Mouse (Mus musculus): ENCODE data around the gene Pam. TPM values are rescaled to one million over a fixed set of nuclear protein-coding genes. Genes with fewer than 3 reads are reported as not detected.

The Pam gene
- polyA plus RNA-seq, 1 experiment from 2014 or later: 8.9 TPM

DNA sequence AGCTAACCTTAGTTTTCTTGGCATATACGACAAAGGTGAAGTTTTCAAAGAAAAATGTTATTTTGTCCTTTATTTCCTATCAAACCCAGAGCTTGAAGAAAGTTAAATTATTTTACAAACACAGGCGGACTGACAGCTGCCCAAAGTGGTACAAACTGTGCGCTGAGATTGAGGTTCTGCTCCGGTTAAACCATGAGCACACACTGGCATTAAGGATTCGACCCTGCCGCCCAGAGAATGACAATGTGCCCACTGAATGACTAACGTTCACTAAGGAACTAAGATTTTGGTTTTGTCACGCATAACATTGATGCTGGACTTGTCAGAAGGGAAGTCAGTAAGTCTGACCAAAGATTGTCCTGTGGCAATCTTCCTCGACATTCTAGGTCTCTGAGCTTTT lies 24.0 kb downstream of the Pam start:
- H3K4me3 ChIP-seq (ENCODE audit: low read depth, low read length): no peak overlapping the region
- no peaks in the 10 kb centered on the region for H3K9me3 ChIP-seq (replicated peaks; ENCODE audit: control insufficient read depth, low read length)
- WGBS (ENCODE audit: insufficient replicate concordance): 71% methylated on average over 9 of the region's 9 CpGs
- H3K36me3 ChIP-seq (ENCODE audit: control insufficient read depth, insufficient read depth): no peaks in the 10 kb centered on the region
- no peaks in the 10 kb centered on the region for H3K27me3 ChIP-seq (ENCODE audit: control insufficient read depth, insufficient read depth, low read depth, low read length)
- H3K4me2 ChIP-seq (ENCODE audit: low read depth, low read length): no peak overlapping the region
- no peak overlapping the region for H3K9ac ChIP-seq (ENCODE audit: low read depth, low read length)
- no peaks in the 10 kb centered on the region for H3K4me1 ChIP-seq (ENCODE audit: control insufficient read depth, low read depth, low read length)
- ATAC-seq (ENCODE audit: low read depth): no peak
- no peak overlapping the region for H3K27ac ChIP-seq (ENCODE audit: low read length)

DNA sequence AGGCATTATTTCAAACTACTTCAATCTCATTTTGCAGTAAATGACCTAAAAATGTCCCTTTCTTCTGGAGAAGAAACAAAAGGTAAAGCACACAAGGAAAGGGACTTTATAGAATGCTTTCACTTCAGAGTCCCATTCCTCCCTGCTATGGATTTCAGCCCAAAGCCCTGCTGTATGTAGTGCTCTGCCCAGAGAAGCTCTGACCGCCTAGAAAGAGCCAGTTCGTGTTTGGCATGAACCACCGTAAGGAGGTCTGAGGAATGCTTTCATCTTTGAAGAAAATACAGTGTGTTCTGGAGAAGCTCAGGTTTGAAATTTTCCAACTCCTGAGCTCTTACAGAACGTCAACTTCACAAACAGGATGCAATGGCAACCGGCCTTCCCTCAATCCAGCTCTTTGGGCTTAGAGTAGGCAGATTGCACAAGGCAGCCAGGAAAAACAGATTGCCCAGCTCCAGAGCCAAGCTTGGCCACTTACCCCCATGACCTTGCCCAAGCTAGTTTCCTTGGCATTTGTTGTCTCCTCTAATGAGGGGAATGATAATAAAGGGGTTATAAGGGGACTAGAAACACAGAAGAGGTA lies 24.6 kb downstream of the Pam start:
- no peaks in the 10 kb centered on the region for H3K9me3 ChIP-seq (replicated peaks; ENCODE audit: control insufficient read depth, low read length)
- H3K36me3 ChIP-seq (ENCODE audit: control insufficient read depth, insufficient read depth): no peaks in the 10 kb centered on the region
- WGBS (ENCODE audit: insufficient replicate concordance): 62% methylated on average over 5 of the region's 5 CpGs
- no peak overlapping the region for H3K4me3 ChIP-seq (ENCODE audit: low read depth, low read length)
- H3K27ac ChIP-seq (ENCODE audit: low read length): no peak overlapping the region
- no peak overlapping the region for H3K9ac ChIP-seq (ENCODE audit: low read depth, low read length)
- no peak for ATAC-seq (ENCODE audit: low read depth)
- H3K4me1 ChIP-seq (ENCODE audit: control insufficient read depth, low read depth, low read length): no peaks in the 10 kb centered on the region
- H3K27me3 ChIP-seq (ENCODE audit: control insufficient read depth, insufficient read depth, low read depth, low read length): no peaks in the 10 kb centered on the region
- no peak overlapping the region for H3K4me2 ChIP-seq (ENCODE audit: low read depth, low read length)

DNA sequence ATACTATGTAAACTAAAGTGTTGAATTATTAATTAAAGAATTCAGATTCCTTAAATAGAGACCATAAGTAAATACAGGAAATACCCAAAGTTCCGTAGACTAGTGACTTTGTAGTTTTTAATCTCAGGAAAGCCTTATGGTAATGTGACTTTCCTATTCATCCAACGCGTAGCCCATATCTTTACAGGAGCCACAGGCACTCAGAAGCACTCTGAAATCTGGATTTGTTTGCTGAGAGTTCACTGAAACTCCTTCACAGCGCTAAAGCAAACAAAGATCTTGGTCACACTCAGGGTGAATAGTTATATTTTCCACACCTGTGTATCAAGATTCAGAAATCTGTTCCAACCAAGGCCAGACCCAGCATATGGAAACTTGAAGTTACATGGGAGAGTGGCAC lies 27.3 kb downstream of the Pam start:
- Histone ChIP-seq H3K9me3 (replicated peaks; ENCODE audit: control insufficient read depth, low read length) (no peaks in the 10 kb centered on the region), H3K27me3 (ENCODE audit: control insufficient read depth, insufficient read depth, low read depth, low read length) (no peaks in the 10 kb centered on the region), H3K4me1 (ENCODE audit: control insufficient read depth, low read depth, low read length) (no peaks in the 10 kb centered on the region), H3K27ac (ENCODE audit: low read length) (no peak overlapping the region), H3K4me3 (ENCODE audit: low read depth, low read length) (no peak overlapping the region), H3K36me3 (ENCODE audit: control insufficient read depth, insufficient read depth) (no peaks in the 10 kb centered on the region), H3K9ac (ENCODE audit: low read depth, low read length) (no peak overlapping the region), H3K4me2 (ENCODE audit: low read depth, low read length) (no peak overlapping the region)
- no peak for ATAC-seq (ENCODE audit: low read depth)
- WGBS (ENCODE audit: insufficient replicate concordance): 78% methylated on average over 4 of the region's 4 CpGs

DNA sequence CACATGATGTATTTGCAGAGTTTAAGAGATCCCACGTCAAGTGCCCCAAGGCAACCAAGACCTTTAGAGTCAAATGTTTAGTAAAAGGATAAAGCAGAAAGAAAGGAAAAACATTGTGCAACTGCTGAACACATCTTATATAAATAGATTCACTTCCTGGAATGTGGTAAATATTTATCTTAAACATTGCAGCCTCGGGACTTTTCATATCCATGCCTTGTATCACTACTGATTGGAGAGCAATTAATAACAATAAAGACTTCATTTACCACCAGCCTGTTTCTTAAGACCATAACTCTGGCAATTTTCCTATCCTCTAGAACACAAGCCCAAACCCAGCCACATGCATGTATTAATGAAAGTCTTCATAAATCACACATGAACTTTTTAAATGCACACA lies 33.4 kb downstream of the Pam start:
- Histone ChIP-seq H3K9ac (ENCODE audit: low read depth, low read length) (no peak overlapping the region), H3K4me3 (ENCODE audit: low read depth, low read length) (no peak overlapping the region), H3K4me2 (ENCODE audit: low read depth, low read length) (no peak overlapping the region), H3K36me3 (ENCODE audit: control insufficient read depth, insufficient read depth) (no peaks in the 10 kb centered on the region), H3K4me1 (ENCODE audit: control insufficient read depth, low read depth, low read length) (no peaks in the 10 kb centered on the region), H3K27me3 (ENCODE audit: control insufficient read depth, insufficient read depth, low read depth, low read length) (no peaks in the 10 kb centered on the region), H3K27ac (ENCODE audit: low read length) (no peak overlapping the region), H3K9me3 (replicated peaks; ENCODE audit: control insufficient read depth, low read length) (no peaks in the 10 kb centered on the region)
- ATAC-seq (ENCODE audit: low read depth): no peak
- 37% methylated on average over 2 of the region's 2 CpGs for WGBS (ENCODE audit: insufficient replicate concordance)

DNA sequence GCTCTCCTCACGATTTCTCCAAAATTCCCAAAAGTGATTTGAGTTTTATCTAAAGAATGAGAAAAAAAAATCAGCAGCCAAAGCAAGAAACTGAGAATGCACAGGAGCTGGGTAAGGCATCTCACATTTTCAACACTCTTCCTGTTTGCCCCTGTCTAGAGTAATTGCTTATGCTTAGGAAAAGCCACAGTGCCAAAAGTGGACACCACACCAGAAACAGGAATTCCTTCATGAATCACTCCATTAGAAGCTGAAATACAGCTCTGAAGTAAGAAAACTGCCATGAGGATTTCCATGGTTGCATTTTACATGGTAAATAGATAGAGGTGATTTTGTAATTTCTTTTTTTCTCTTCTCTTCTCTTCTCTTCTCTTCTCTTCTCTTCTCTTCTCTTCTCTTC lies 36.0 kb downstream of the Pam start:
- no peaks in the 10 kb centered on the region for H3K9me3 ChIP-seq (replicated peaks; ENCODE audit: control insufficient read depth, low read length)
- no peak overlapping the region for H3K4me2 ChIP-seq (ENCODE audit: low read depth, low read length)
- WGBS (ENCODE audit: insufficient replicate concordance): 29% methylated on average over 1 of the region's 1 CpGs
- no peak overlapping the region for H3K27ac ChIP-seq (ENCODE audit: low read length)
- no peak for ATAC-seq (ENCODE audit: low read depth)
- H3K9ac ChIP-seq (ENCODE audit: low read depth, low read length): no peak overlapping the region
- H3K4me3 ChIP-seq (ENCODE audit: low read depth, low read length): no peak overlapping the region
- H3K36me3 ChIP-seq (ENCODE audit: control insufficient read depth, insufficient read depth): no peaks in the 10 kb centered on the region
- no peaks in the 10 kb centered on the region for H3K4me1 ChIP-seq (ENCODE audit: control insufficient read depth, low read depth, low read length)
- H3K27me3 ChIP-seq (ENCODE audit: control insufficient read depth, insufficient read depth, low read depth, low read length): no peaks in the 10 kb centered on the region

DNA sequence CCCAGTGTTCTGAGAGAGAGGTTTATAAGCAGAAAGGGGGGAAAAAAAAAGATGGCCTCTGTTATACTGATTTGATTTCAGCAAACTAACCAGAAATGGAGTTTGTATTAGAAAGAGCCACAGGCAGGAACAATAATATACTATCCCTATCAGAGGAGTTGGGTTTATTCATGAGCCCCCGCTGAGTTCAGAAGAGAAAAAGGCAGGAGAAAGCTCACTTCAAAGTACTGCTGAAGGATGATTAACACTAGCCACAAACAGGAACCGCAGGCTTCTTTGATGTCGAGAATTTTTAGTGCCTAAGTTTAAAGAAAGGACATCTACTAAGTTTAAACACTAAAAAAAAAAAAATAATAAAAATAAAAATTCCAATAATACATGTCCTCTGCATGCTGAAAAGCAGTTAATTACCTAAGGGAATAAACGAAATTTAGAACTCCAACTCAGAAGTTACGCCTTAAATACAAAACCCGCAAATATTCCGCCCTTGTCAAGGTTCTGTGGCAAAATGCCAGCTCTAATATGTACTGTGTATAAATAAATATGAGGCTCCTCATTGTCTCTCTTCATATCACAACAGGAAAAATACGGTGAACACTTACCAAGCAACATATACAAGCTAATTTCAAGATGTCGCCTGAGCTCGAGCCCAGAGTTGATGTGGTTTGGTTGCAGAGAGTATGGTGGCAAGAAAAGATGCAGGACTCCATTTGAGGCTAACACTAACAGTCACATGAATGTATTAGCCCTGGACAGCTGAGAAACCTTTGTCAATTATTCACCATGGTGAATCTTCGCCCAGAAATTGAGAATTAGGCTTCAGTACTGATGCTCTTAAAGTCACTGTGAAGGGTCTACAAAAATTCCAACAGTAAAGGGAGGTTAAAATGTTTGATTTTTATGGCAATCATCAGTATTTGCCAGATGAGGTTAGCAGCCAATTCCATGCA lies 38.2 kb downstream of the Pam start:
- Histone ChIP-seq H3K27ac (ENCODE audit: low read length) (no peak overlapping the region), H3K9ac (ENCODE audit: low read depth, low read length) (no peak overlapping the region), H3K9me3 (replicated peaks; ENCODE audit: control insufficient read depth, low read length) (no peaks in the 10 kb centered on the region), H3K4me1 (ENCODE audit: control insufficient read depth, low read depth, low read length) (no peaks in the 10 kb centered on the region), H3K4me2 (ENCODE audit: low read depth, low read length) (no peak overlapping the region), H3K27me3 (ENCODE audit: control insufficient read depth, insufficient read depth, low read depth, low read length) (no peaks in the 10 kb centered on the region), H3K4me3 (ENCODE audit: low read depth, low read length) (no peak overlapping the region), H3K36me3 (ENCODE audit: control insufficient read depth, insufficient read depth) (no peaks in the 10 kb centered on the region)
- no peak for ATAC-seq (ENCODE audit: low read depth)
- whole genome bisulfite sequencing (ENCODE audit: insufficient replicate concordance): 63% methylated on average over 11 of the region's 11 CpGs

DNA sequence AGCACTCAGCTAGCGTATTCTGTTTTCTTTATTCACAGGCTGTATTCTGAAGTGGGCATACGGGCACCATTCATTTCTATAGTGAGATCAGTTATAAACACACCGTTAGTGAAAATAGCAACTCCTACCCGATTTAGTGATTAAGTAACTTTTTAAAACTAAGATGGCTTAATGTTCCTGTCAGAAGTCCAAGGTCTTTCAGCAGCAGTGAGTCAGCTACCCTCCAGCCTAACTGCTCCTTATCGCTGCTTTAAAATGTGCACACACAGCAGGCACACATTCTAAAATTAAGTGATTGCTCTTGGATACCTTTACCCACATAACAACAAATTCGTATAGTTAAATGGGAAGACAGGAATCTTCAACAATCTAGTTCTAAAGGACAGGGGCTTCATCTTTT lies 39.2 kb downstream of the Pam start:
- ATAC-seq (ENCODE audit: low read depth): no peak
- Histone ChIP-seq H3K36me3 (ENCODE audit: control insufficient read depth, insufficient read depth) (no peaks in the 10 kb centered on the region), H3K27me3 (ENCODE audit: control insufficient read depth, insufficient read depth, low read depth, low read length) (no peaks in the 10 kb centered on the region), H3K27ac (ENCODE audit: low read length) (no peak overlapping the region), H3K4me3 (ENCODE audit: low read depth, low read length) (no peak overlapping the region), H3K4me1 (ENCODE audit: control insufficient read depth, low read depth, low read length) (no peaks in the 10 kb centered on the region), H3K4me2 (ENCODE audit: low read depth, low read length) (no peak overlapping the region), H3K9ac (ENCODE audit: low read depth, low read length) (no peak overlapping the region), H3K9me3 (replicated peaks; ENCODE audit: control insufficient read depth, low read length) (no peaks in the 10 kb centered on the region)
- 59% methylated on average over 6 of the region's 6 CpGs for WGBS (ENCODE audit: insufficient replicate concordance)

DNA sequence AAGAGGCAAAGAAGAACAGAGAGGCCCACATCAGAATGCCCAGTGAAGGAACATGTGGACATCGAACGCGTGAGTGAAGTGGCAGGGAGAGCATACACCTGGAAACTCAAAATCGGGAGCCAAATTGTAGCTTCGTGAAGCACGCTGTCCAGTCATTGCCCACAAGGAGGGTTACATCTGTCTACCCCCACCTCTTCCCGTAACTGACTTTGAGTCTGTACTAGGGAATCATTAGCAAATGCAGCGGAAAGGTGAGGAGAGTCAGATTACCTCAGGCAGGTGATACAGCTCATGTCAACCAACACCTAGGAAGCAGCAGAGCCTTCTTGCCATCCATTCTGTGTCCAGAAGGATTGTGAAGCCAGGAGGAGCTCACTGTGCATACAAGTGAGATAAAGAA lies 39.9 kb downstream of the Pam start:
- Histone ChIP-seq H3K4me1 (ENCODE audit: control insufficient read depth, low read depth, low read length) (no peaks in the 10 kb centered on the region), H3K9me3 (replicated peaks; ENCODE audit: control insufficient read depth, low read length) (no peaks in the 10 kb centered on the region), H3K4me2 (ENCODE audit: low read depth, low read length) (no peak overlapping the region), H3K36me3 (ENCODE audit: control insufficient read depth, insufficient read depth) (no peaks in the 10 kb centered on the region), H3K9ac (ENCODE audit: low read depth, low read length) (no peak overlapping the region), H3K27ac (ENCODE audit: low read length) (no peak overlapping the region), H3K27me3 (ENCODE audit: control insufficient read depth, insufficient read depth, low read depth, low read length) (no peaks in the 10 kb centered on the region), H3K4me3 (ENCODE audit: low read depth, low read length) (no peak overlapping the region)
- 82% methylated on average over 8 of the region's 8 CpGs for WGBS (ENCODE audit: insufficient replicate concordance)
- ATAC-seq (ENCODE audit: low read depth): no peak

DNA sequence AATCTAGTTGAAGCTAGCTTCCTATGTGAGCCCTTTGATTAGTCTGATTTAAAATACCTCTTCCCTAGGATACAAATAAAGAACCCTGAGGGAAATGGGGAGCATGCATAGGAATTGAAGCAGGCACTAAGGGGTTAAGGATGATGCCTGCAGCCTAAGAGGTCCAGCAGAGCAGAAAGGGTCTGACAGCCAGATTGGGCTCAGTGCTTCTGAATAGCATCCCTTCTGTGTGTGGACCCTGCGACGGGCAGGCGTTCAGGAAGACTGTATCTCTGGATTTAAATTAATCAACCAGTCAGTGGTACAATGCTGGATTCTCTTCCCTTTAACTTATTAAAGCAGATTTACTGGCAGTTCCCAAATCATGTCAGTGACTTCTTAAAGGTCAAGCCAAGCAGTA lies 41.5 kb downstream of the Pam start:
- Histone ChIP-seq H3K4me3 (ENCODE audit: low read depth, low read length) (no peak overlapping the region), H3K9ac (ENCODE audit: low read depth, low read length) (no peak overlapping the region), H3K36me3 (ENCODE audit: control insufficient read depth, insufficient read depth) (no peaks in the 10 kb centered on the region), H3K9me3 (replicated peaks; ENCODE audit: control insufficient read depth, low read length) (no peaks in the 10 kb centered on the region), H3K27me3 (ENCODE audit: control insufficient read depth, insufficient read depth, low read depth, low read length) (no peaks in the 10 kb centered on the region), H3K4me1 (ENCODE audit: control insufficient read depth, low read depth, low read length) (no peaks in the 10 kb centered on the region), H3K27ac (ENCODE audit: low read length) (no peak overlapping the region), H3K4me2 (ENCODE audit: low read depth, low read length) (no peak overlapping the region)
- WGBS (ENCODE audit: insufficient replicate concordance): 53% methylated on average over 3 of the region's 3 CpGs
- no peak for ATAC-seq (ENCODE audit: low read depth)

Data from liver, embryonic 16.5 days (tissue).